Mouse (Mus musculus) liver, embryonic 13.5 days (tissue): ENCODE results near the gene Muc13. TPM values are rescaled to one million over a fixed set of nuclear protein-coding genes. Genes with fewer than 3 reads are reported as not detected.

Experiments used
- ATAC-seq: fragments of 200-750 bp; cut with Nextera tagmentation; 2 replicates; pipeline ENCODE4 v1.8.0; 2017; ENCODE audit warnings: low read depth, mild to moderate bottlenecking, moderate number of reproducible peaks, moderate library complexity
- DNase-seq: peaks from one replicate; pipeline ENCODE4 v3.0.0; 2022
- H3K27ac ChIP-seq: fragments of 300-500 bp; sonication (generic); 2 replicates; pipeline ENCODE4 v1.5.1; 2015; ENCODE audit warnings: moderate library complexity, mild to moderate bottlenecking, inconsistent platforms
- H3K27me3 ChIP-seq: fragments of 300-500 bp; sonication (generic); 2 replicates; pipeline ENCODE4 v1.6.1; 2015; ENCODE audit warnings: mild to moderate bottlenecking, inconsistent platforms
- H3K36me3 ChIP-seq: fragments of 300-500 bp; sonication (generic); 2 replicates; pipeline ENCODE4 v1.6.1; 2015; ENCODE audit warnings: mild to moderate bottlenecking, inconsistent platforms
- H3K4me1 ChIP-seq: fragments of 300-500 bp; sonication (generic); replicated peaks from 2 replicates; pipeline ENCODE4 v1.6.1; 2015; ENCODE audit warnings: inconsistent platforms
- H3K4me2 ChIP-seq: fragments of 300-500 bp; sonication (generic); 2 replicates; pipeline ENCODE4 v1.6.1; 2015; ENCODE audit warnings: inconsistent platforms, mild to moderate bottlenecking, moderate library complexity
- H3K4me3 ChIP-seq: fragments of 300-500 bp; sonication (generic); replicated peaks from 2 replicates; pipeline ENCODE4 v1.5.1; 2015; ENCODE audit warnings: mild to moderate bottlenecking, inconsistent platforms
- H3K9ac ChIP-seq: fragments of 300-500 bp; sonication (generic); 2 replicates; pipeline ENCODE4 v1.6.1; 2015; ENCODE audit warnings: mild to moderate bottlenecking, inconsistent platforms
- H3K9me3 ChIP-seq: fragments of 300-500 bp; sonication (generic); replicated peaks from 2 replicates; pipeline ENCODE4 v1.6.1; 2016; ENCODE audit warnings: inconsistent platforms
- WGBS: fragments of 180-500 bp; shearing (Covaris S2); methylation state at CpG from one replicate; pipeline ENCODE4 v1.1.7; 2015; ENCODE audit not compliant: insufficient replicate concordance; 5-methylcytosine and 5-hydroxymethylcytosine counted together
- polyA plus RNA-seq: library from polyadenylated mRNA; unstranded; fragments of >200 nt; fragmentation: Nextera tagmentation; extraction: Ambion mirVana; gene quantifications from 2 replicates; pipeline ENCODE4 v1.2.1, GENCODE M21; 2015

The Muc13 gene
- polyA plus RNA-seq, 1 experiment from 2014 or later, result 2.7 TPM

GRCm38 (mm10) chr16:33786657-33787390 is 7.0 kb upstream of the Muc13 start:
- peaks cover 42% of the 10 kb centered on the region for H3K4me1 ChIP-seq
- 47% methylated on average over 7 of the region's 7 CpGs for WGBS
- no peaks in the 10 kb centered on the region for H3K36me3 ChIP-seq
- H3K27ac ChIP-seq, result no peak overlapping the region; the same call in 1 of the 2 replicates
- H3K9me3 ChIP-seq, result no peaks in the 10 kb centered on the region
- DNase-seq, result no peak
- H3K9ac ChIP-seq, result no peak overlapping the region
- no peak overlapping the region for H3K4me2 ChIP-seq
- peak; percentile 64 for ATAC-seq
- no peaks in the 10 kb centered on the region for H3K27me3 ChIP-seq
- H3K4me3 ChIP-seq, result no peak overlapping the region

GRCm38 (mm10) chr16:33795106-33795505 is 1.3 kb downstream of the Muc13 start:
- ATAC-seq, result no peak
- peaks cover 26% of the 10 kb centered on the region for H3K4me1 ChIP-seq
- DNase-seq, result no peak
- peak overlapping the region; percentile 29; the same call in 1 of the 2 replicates for H3K27ac ChIP-seq
- no peaks in the 10 kb centered on the region for H3K36me3 ChIP-seq
- 18% methylated on average over 4 of the region's 4 CpGs for WGBS
- H3K9ac ChIP-seq, result no peak overlapping the region
- H3K4me2 ChIP-seq, result no peak overlapping the region; the same call in 1 of the 2 replicates
- no peaks in the 10 kb centered on the region for H3K9me3 ChIP-seq
- H3K27me3 ChIP-seq, result no peaks in the 10 kb centered on the region
- H3K4me3 ChIP-seq, result peak overlapping the region; percentile 6; the same call in 1 of the 2 replicates

- Histone ChIP-seq H3K4me1 (peaks cover 26% of the 10 kb centered on the region), H3K36me3 (no peaks in the 10 kb centered on the region), H3K27me3 (no peaks in the 10 kb centered on the region), H3K9me3 (no peaks in the 10 kb centered on the region), H3K4me2 (peak overlapping the region; percentile 23), H3K4me3 (no peak overlapping the region), H3K27ac (peak overlapping the region; percentile 39), H3K9ac (peak overlapping the region; percentile 18; the same call in 1 of the 2 replicates)
- DNase-seq (no peak), ATAC-seq (no peak)
- 22% methylated on average over 6 of the region's 6 CpGs for WGBS
Observed at GRCm38 (mm10) chr16:33795887-33796286, 2.0 kb downstream of the Muc13 start.

GRCm38 (mm10) chr16:33796756-33797155 is 2.9 kb downstream of the Muc13 start:
- no peaks in the 10 kb centered on the region for H3K36me3 ChIP-seq
- no peak overlapping the region for H3K9ac ChIP-seq
- DNase-seq, result no peak
- no peak for ATAC-seq
- WGBS, result 41% methylated on average over 3 of the region's 3 CpGs
- no peaks in the 10 kb centered on the region for H3K9me3 ChIP-seq
- H3K4me3 ChIP-seq, result no peak overlapping the region
- H3K4me2 ChIP-seq, result no peak overlapping the region
- no peak overlapping the region for H3K27ac ChIP-seq
- peaks cover 26% of the 10 kb centered on the region for H3K4me1 ChIP-seq
- no peaks in the 10 kb centered on the region for H3K27me3 ChIP-seq

GRCm38 (mm10) chr16:33797860-33798259 is 4.0 kb downstream of the Muc13 start:
- Histone ChIP-seq H3K27me3 (no peaks in the 10 kb centered on the region), H3K9me3 (no peaks in the 10 kb centered on the region), H3K9ac (no peak overlapping the region), H3K4me3 (no peak overlapping the region), H3K4me2 (no peak overlapping the region), H3K27ac (no peak overlapping the region), H3K36me3 (no peaks in the 10 kb centered on the region), H3K4me1 (peaks cover 22% of the 10 kb centered on the region)
- ATAC-seq (no peak), DNase-seq (no peak)
- WGBS, result 36% methylated on average over 5 of the region's 5 CpGs

GRCm38 (mm10) chr16:33810002-33810401 is 16.2 kb downstream of the Muc13 start:
- Histone ChIP-seq H3K4me3 (no peak overlapping the region), H3K9me3 (no peaks in the 10 kb centered on the region), H3K4me1 (no peaks in the 10 kb centered on the region), H3K27ac (no peak overlapping the region), H3K9ac (no peak overlapping the region), H3K36me3 (no peaks in the 10 kb centered on the region), H3K4me2 (no peak overlapping the region), H3K27me3 (no peaks in the 10 kb centered on the region)
- DNase-seq, result no peak
- no peak for ATAC-seq
- WGBS, result 73% methylated on average over 3 of the region's 3 CpGs

- 76% methylated on average over 7 of the region's 7 CpGs for WGBS
- H3K4me1 ChIP-seq, result 0 out of 2 replicates have a peak, but pooled peaks cover 5% of the 10 kb centered on the region
- ATAC-seq, result no peak
Observed at GRCm38 (mm10) chr16:33818413-33819165, 24.8 kb downstream of the Muc13 start.

GRCm38 (mm10) chr16:33820269-33821178 is 26.7 kb downstream of the Muc13 start:
- Histone ChIP-seq H3K9me3 (no peaks in the 10 kb centered on the region), H3K4me3 (no peak overlapping the region), H3K27ac (no peak overlapping the region), H3K4me2 (no peak overlapping the region), H3K36me3 (no peaks in the 10 kb centered on the region), H3K27me3 (no peaks in the 10 kb centered on the region), H3K9ac (no peak overlapping the region), H3K4me1 (0 out of 2 replicates have a peak, but pooled peaks cover 5% of the 10 kb centered on the region)
- DNase-seq (peak; percentile 40), ATAC-seq (no peak)
- 17% methylated on average over 17 of the region's 17 CpGs for WGBS

More at GRCm38 (mm10) chr16:33818413-33819165, 24.8 kb downstream of the Muc13 start:
- no peak overlapping the region for H3K27ac ChIP-seq
- H3K36me3 ChIP-seq, result no peaks in the 10 kb centered on the region
- no peak overlapping the region for H3K9ac ChIP-seq
- no peak overlapping the region for H3K4me2 ChIP-seq
- H3K4me3 ChIP-seq, result no peak overlapping the region
- DNase-seq, result no peak
- H3K9me3 ChIP-seq, result no peaks in the 10 kb centered on the region
- H3K27me3 ChIP-seq, result no peaks in the 10 kb centered on the region

- Histone ChIP-seq H3K4me3 (no peak overlapping the region), H3K4me2 (no peak overlapping the region), H3K9me3 (no peaks in the 10 kb centered on the region), H3K27me3 (peaks cover 26% of the 10 kb centered on the region), H3K4me1 (peaks cover 13% of the 10 kb centered on the region; the same call in 1 of the 2 replicates), H3K27ac (no peak overlapping the region), H3K9ac (no peak overlapping the region), H3K36me3 (no peaks in the 10 kb centered on the region)
- DNase-seq, result no peak
- WGBS, result 85% methylated on average over 6 of the region's 6 CpGs
- no peak for ATAC-seq
Observed at GRCm38 (mm10) chr16:33824603-33825002, 30.8 kb downstream of the Muc13 start.

GRCm38 (mm10) chr16:33828496-33828895 is 34.7 kb downstream of the Muc13 start:
- ATAC-seq (no peak), DNase-seq (no peak)
- no peak overlapping the region for H3K4me3 ChIP-seq
- no peaks in the 10 kb centered on the region for H3K9me3 ChIP-seq
- no peak overlapping the region for H3K27ac ChIP-seq
- peaks cover 64% of the 10 kb centered on the region for H3K27me3 ChIP-seq
- H3K9ac ChIP-seq, result no peak overlapping the region
- whole genome bisulfite sequencing, result 61% methylated on average over 7 of the region's 7 CpGs
- H3K4me1 ChIP-seq, result peaks cover 23% of the 10 kb centered on the region
- H3K4me2 ChIP-seq, result peak overlapping the region; percentile 71; the same call in 1 of the 2 replicates
- H3K36me3 ChIP-seq, result no peaks in the 10 kb centered on the region
